Mouse (Mus musculus) lung, postnatal 25 days (tissue): Measurements from ENCODE around the gene Zbtb7a.

Experiments
- DNase-seq: peaks from one replicate; pipeline ENCODE4 v3.0.0; 2022; ENCODE audit warnings: low spot score

Zbtb7a gene

GRCm38 (mm10) chr10:81134966-81135681 is at the start of gene Zbtb7a:
Gene Zbtb7a, plus strand, starts transcription at chr10:81135220.
- DNase-seq, result peak; percentile 57

GRCm38 (mm10) chr10:81087021-81087420 is 48.0 kb upstream of the Zbtb7a start:
- no peak for DNase-seq

DNA sequence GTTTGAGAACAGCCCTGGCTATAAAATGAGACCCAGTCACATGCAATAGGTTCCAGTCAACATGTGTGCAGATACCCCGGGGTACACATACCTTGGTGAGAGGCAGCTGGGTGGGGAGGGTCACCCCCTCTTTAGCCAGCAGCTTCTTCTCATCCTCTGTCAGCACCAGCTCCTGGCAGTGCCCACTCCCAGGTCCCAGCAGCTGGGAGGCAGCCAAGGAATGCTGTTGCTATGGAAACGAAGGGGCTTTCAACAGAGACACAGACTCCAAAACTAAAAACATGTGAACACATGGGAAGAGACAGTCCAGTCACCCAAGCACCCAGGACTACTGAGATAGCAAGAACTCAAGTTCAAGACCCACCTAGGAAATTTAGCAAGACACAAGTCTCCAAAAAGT is 45.8 kb upstream of the Zbtb7a start:
- DNase-seq, result no peak

DNA sequence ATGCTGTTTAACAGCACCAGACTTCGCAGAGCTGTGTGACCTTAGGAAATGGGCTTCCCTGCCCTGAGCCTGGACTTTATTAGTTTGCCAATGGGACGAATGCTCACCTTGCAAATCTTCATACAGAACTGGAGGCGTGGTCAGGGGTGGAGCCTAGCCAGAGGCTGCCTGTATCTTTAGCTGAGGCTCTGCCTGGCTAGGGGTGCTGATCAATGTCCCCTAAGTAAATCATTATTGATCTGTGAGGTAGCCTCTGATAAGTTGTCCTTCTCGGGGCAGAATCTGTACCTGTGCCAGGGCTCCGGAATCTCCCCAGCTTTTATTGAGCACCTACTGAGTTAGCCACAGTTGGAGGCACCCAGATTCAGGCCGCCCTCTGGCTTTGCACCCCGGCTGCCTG is 44.4 kb upstream of the Zbtb7a start:
- DNase-seq, result no peak

DNA sequence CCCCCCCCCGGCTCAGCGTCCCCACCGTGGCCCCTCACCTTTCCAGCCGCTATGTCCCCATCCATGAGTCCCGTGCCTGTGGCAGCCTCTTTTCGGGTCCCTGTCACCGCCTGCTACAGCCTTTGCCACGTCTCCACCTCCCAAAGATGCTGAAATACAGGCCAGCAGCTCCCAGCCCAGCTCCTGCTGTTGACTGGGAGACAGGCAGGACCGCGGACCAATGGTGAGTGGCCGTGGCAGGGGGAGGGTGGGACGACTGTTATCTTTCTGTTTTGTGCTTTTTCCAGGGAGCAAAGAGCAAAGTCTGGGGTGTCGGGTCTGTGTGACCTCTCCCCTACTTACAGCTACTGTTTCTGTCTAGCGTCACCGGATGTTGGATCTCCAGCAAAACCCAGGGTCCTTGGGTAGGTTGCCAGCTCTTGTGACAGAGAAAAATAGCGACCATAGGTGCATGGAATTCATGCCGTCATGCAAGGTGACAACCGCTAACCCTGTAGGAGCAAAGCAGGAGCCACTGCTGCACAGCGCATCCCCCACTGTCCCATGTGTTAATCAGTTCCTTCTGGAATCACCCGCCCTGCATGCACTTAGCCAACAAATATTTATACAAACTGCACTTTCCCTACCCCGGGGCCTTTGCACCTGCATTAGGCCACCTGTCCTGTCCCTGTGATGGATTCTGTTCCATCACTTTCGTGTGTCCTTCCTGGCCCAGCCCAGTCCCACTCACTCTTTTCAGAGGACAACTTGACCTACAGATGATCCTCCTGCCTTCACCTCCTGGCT is 42.4 kb upstream of the Zbtb7a start:
- DNase-seq, result no peak

DNA sequence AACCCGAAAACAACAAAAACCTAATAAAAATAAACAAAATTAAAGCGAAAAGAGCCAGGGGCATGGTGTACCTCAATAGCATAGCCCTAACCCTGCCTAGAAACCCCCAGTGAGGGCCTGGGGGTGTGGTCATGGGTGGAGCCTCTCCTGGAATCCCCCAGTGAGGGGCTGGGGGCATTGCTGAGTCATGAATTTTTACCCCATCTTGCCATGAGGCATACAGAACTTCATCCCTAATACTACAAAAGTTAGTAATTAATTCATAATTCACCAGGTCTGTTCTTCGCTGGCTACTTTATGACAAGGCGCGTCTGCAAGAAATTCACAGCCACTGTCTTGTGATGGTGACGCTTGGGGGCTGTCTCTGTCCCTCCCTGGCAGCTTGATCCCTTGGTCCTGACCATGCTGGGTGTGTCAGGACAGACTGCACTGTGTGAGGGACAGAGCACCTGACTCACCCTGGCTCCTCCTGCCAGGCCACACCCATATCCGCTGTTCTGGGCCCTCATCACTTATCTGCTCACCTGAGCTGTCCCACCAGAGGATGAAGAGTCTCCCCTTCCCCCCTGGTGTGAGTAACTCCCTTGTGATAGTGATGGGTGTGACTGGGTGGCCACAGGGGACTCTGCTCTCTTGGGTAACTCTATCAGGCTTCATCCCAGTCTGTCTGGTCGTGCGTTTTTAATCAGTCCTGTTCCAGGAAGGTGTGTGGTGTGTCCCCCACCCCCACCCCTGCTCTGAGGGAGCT is 39.9 kb upstream of the Zbtb7a start:
- no peak for DNase-seq

DNA sequence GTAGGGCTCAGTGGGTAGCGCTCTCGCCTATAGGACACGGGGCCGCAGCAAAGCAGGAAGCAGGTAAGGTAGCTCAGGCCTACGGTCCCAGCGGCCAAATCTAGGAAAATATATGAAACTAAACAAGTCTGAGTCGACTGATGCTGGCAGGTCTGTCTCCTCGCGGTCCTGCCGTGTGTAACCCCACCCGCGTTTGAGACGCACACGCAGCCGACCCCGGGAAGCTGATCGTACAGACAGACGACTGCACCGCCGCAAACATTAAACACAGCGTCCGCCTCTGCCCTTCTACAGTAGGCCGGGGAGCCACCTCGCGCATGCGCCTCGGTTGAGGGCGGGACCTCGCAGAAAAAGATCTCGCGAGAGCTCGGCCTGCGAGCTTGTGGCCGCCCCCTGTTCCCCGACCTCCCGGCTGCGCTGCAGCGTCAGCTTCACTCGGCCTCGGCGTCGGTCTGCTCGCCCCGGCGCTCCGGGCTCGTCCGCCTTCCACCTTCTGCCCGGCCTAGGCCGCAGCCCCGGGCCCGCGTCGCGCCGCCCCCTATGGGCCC is 29.4 kb upstream of the Zbtb7a start, which contains the start of gene Map2k2:
TSS of gene Map2k2 (plus strand) at position 351 of the 548 bp plus-strand sequence.
- DNase-seq, result peak; percentile 97

DNA sequence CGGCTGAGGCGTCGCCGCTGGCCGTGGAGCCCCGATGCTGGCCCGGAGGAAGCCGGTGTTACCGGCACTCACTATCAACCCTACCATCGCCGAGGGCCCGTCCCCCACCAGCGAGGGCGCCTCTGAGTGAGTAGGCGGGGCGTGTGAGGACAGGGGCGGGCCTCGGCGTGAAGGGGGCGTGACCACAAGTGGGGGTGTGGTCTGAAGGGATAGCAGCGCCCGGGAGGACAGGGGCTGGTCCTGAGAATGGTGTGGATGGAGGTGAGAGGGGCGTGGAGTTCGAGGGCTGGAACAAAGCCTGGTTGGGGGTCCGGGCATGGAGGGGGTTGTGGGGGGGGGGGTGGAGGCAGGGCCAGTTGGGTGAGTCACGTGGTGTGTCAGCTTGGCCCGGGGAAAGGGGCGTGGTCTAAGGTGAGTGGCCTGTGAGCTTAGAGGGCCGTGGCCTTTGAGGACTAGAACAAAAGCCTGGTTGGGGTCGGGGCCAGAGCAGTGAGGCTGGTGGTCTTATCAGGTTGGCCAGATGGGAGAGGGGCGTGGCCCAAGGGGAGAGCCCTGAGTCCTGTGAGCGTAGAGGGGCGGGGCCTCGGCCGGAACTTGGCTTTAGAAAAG is 28.8 kb upstream of the Zbtb7a start:
- DNase-seq, result peak; percentile 84

- DNase-seq, result no peak
Observed at GRCm38 (mm10) chr10:81112946-81113345, 22.1 kb upstream of the Zbtb7a start.

- no peak for DNase-seq
Observed at GRCm38 (mm10) chr10:81119625-81120024, 15.4 kb upstream of the Zbtb7a start.

GRCm38 (mm10) chr10:81120650-81121049 is 14.4 kb upstream of the Zbtb7a start:
- no peak for DNase-seq

- DNase-seq, result no peak
Observed at GRCm38 (mm10) chr10:81122889-81123288, 12.1 kb upstream of the Zbtb7a start.

GRCm38 (mm10) chr10:81123500-81123899 is 11.5 kb upstream of the Zbtb7a start:
- no peak for DNase-seq

DNA sequence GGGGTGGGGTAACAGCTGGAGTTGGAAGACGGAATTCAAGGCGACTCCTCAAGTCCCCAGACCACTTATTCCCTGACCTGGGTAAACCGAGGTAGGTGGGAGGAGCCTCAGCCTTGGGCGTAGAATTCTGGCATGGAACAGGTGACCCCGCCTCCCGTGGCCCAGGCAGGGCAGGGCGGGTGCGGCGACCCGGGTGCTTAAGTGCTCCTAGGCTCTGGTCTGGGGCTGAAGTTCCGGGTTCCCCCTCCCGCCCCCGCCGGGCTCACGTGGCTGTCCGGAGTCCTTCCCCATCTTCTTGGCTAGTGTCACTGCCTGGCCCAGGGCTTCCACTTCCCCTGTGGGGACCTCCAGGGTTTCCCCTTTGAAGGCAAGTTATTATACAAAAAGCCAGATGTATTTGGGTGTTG is 836 bp upstream of the Zbtb7a start:
- DNase-seq, result peak; percentile 91

DNA sequence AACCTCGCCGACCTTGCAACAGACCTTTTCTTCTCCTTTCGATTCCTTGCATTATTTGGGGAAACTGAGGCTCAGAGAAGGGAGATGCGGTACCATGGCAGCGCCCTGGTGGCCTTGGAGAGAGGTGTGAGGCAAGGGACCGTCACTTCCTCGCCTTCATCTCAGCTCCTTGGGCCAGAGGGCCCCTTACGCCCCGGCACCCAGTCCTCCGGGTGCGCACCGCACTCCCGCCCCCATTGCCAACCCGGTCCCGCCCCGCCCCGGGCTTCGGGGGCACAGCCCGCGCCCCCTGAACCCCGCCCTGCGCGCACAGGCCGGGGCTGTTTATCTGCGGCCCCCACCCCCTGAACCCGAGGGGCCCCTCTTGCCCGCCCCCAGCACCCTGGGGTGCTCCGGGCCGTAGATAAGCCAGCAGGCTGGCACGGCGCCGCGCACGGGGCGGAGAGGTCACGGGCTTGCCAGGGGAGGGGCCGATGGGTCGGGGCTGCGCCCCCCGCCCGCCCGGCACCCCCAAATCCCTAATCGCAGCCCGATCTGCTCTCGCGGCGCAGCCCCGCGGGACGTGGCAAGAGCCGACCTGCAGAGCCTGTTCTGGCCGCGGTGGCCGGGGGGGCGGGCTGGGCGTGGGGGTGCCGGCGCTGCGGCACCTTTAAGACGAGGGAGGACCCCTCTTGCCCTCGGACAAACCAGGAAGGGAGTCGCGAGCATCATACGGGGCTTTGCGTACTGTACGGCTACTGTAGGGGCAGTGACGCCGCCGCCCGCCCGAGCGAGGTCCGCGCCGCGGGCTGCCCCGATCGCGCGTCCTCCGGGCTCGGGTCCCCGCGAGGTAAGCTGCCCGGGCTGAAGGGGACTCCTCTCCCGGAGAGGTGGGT is 1.0 kb downstream of the Zbtb7a start:
- DNase-seq, result peak; percentile 87

DNA sequence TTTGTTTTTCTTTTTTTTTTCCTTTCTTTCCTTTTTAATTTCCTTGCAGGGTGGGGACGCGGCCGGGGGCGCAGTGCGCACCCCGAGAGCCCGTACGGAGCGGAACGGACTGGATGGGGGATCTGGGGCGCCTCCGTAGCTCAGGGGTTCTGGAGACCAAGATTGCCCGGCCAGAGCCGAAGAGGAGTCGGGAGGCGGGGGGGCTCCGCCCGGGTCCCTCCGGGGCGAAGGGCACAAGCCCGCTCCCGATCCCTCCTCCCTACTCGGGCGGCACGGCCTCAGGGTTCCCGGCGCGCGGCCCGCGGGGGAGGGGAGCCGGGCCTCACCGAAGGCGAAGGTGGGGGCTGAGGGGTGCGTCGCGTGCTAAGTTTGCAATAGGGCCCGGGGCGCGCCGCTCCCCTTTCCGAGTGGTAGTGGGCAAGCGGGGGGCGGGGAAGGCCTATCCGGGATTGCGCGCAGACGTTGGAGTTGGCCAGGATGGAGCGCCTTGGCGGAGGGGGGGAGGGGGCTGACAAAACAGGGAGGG is 1.7 kb downstream of the Zbtb7a start:
- peak; percentile 61 for DNase-seq

GRCm38 (mm10) chr10:81137252-81138130 is 2.5 kb downstream of the Zbtb7a start:
- DNase-seq, result peak; percentile 99

DNA sequence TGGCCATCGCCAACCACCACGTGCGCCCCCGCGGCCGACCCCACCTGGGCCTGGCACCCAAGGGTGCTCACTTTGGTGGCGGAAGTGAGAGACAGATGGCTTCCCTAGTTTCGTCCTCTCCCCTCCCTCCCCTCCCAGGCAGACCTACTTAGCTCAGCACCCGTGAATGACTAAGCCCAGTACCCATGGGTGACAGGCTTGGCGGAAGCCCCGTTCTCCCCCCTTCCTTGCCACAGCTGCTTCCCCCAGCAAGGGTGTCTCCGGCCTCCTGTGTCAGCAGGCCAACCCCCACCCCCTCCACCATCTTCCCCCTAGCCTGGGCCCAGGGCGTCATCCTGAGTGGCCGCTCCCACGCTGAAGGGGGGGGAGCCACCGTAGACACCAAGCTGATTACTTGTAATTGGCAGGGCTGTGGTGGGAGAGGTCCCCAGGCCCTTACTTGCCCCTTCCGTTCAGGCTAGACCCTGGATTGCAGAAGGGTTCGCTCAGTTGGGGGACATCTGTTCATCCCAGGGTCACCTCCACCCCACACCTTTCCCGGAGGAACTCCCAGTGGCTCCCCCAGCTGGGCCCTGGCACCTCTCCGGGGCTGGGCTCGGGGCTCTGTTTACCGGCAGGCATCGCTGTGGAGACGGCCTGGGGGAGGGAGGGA is 3.2 kb downstream of the Zbtb7a start:
- DNase-seq, result no peak
